Mouse (Mus musculus): ENCODE measurements around the gene Grik3. TPM values are rescaled to one million over a fixed set of nuclear protein-coding genes. Genes with fewer than 3 reads are reported as not detected.

The Grik3 gene
- total and polyA plus RNA-seq, 3 experiments: not detected

GRCm38 (mm10) chr4:125498866-125499265 is 8.4 kb downstream of the Grik3 start:
- Histone ChIP-seq H3K4me3 (replicated peaks in 1 of 3; ENCODE audit: low read depth in 2 of 3, low read length in 2 of 3, poor library complexity in 1 of 3) (no peak overlapping the region), H3K9me3 (replicated peaks; ENCODE audit: low read length) (no peaks in the 10 kb centered on the region), H3K27ac (ENCODE audit: insufficient read depth, low read depth) (no peak overlapping the region), H3K79me2 (replicated peaks; ENCODE audit: control insufficient read depth, extremely low read depth, insufficient read depth, poor library complexity, severe bottlenecking) (no peaks in the 10 kb centered on the region), H3K36me3 (replicated peaks in 1 of 2; ENCODE audit: control insufficient read depth in 1 of 2, insufficient read depth in 1 of 2, low read length in 1 of 2) (no peaks in the 10 kb centered on the region), H3K27me3 (replicated peaks) (peaks cover 51% of the 10 kb centered on the region), H3K4me2 (ENCODE audit: insufficient read depth, low read depth, poor library complexity, severe bottlenecking) (no peak overlapping the region), H3K4me1 (ENCODE audit: control insufficient read depth in 1 of 2, insufficient read depth in 2 of 2) (peaks cover 0 to 11% of the 10 kb centered on the region in 2 experiments; a peak in 2 of 4 replicates), H3K9ac (ENCODE audit: insufficient read depth, low read depth) (no peak overlapping the region)
- DNase-seq (ENCODE audit: extremely low read depth): no peak
- TF ChIP-seq PAX5 (IDR thresholded peaks at IDR 0.05; ENCODE audit: low read length): no peak
- no peak for TF ChIP-seq TBP (conservative IDR thresholded peaks at IDR 0.05; ENCODE audit: low read depth, low read length)
- TF ChIP-seq MAX (IDR thresholded peaks at IDR 0.05; ENCODE audit: low read length): no peak
- TF ChIP-seq MEF2A (IDR thresholded peaks at IDR 0.05; ENCODE audit: borderline replicate concordance, low read depth, low read length): no peak
- no peak for TF ChIP-seq KAT2A (IDR thresholded peaks at IDR 0.05; ENCODE audit: insufficient replicate concordance, low read length)
- TF ChIP-seq JUN (IDR thresholded peaks at IDR 0.05; ENCODE audit: insufficient read depth, low read depth, low read length): no peak
- TF ChIP-seq SIN3A (IDR thresholded peaks at IDR 0.05; ENCODE audit: low read length): no peak
- no peak for TF ChIP-seq RAD21 (IDR thresholded peaks at IDR 0.05; ENCODE audit: low read depth, low read length)
- no peak for TF ChIP-seq GABPA (IDR thresholded peaks at IDR 0.05; ENCODE audit: insufficient replicate concordance, low read depth, low read length)
- dilution Hi-C loops (cut with MboI; ENCODE audit: extremely low pct_ligation_motif_present, extremely low pct_unique_long_range_greater_than_20kb, low sequenced_read_pairs): no loop called here
- in situ Hi-C loops (cut with MboI; ENCODE audit: low pct_ligation_motif_present, low pct_unique_long_range_greater_than_20kb, low sequenced_read_pairs): no loop called here

- no peak overlapping the region for H3K9ac ChIP-seq (ENCODE audit: insufficient read depth, low read depth)
- TF ChIP-seq ETS1 (conservative IDR thresholded peaks at IDR 0.05; ENCODE audit: low read depth, low read length): no peak
- TF ChIP-seq KAT2A (IDR thresholded peaks at IDR 0.05; ENCODE audit: insufficient replicate concordance, low read length): no peak
- peak; percentile 41 for DNase-seq (ENCODE audit: extremely low read depth)
Measured at GRCm38 (mm10) chr4:125502861-125503260, 12.4 kb downstream of the Grik3 start.

GRCm38 (mm10) chr4:125512434-125512833 is 21.9 kb downstream of the Grik3 start:
- Histone ChIP-seq H3K36me3 (replicated peaks in 1 of 2; ENCODE audit: control insufficient read depth in 1 of 2, insufficient read depth in 1 of 2, low read length in 1 of 2) (no peaks in the 10 kb centered on the region), H3K4me2 (ENCODE audit: insufficient read depth, low read depth, poor library complexity, severe bottlenecking) (no peak overlapping the region), H3K79me2 (replicated peaks; ENCODE audit: control insufficient read depth, extremely low read depth, insufficient read depth, poor library complexity, severe bottlenecking) (no peaks in the 10 kb centered on the region), H3K9ac (ENCODE audit: insufficient read depth, low read depth) (no peak overlapping the region), H3K4me1 (ENCODE audit: control insufficient read depth in 1 of 2, insufficient read depth in 2 of 2) (peaks cover 3 to 32% of the 10 kb centered on the region in 2 experiments), H3K27me3 (replicated peaks) (peaks cover 80% of the 10 kb centered on the region), H3K9me3 (replicated peaks; ENCODE audit: low read length) (no peaks in the 10 kb centered on the region), H3K27ac (ENCODE audit: insufficient read depth, low read depth) (no peak overlapping the region), H3K4me3 (replicated peaks in 1 of 3; ENCODE audit: low read depth in 2 of 3, low read length in 2 of 3, poor library complexity in 1 of 3) (no peak overlapping the region)
- in situ Hi-C loops (cut with MboI; ENCODE audit: low pct_ligation_motif_present, low pct_unique_long_range_greater_than_20kb, low sequenced_read_pairs) (no loop called here), dilution Hi-C loops (cut with MboI; ENCODE audit: extremely low pct_ligation_motif_present, extremely low pct_unique_long_range_greater_than_20kb, low sequenced_read_pairs) (no loop called here)
- no peak for DNase-seq (ENCODE audit: extremely low read depth)
- TF ChIP-seq GABPA (IDR thresholded peaks at IDR 0.05; ENCODE audit: insufficient replicate concordance, low read depth, low read length) (no peak), BHLHE40 (IDR thresholded peaks at IDR 0.05; ENCODE audit: low read depth, low read length) (no peak), MAZ (IDR thresholded peaks at IDR 0.05; ENCODE audit: low read depth, low read length) (no peak), JUND (conservative IDR thresholded peaks at IDR 0.05; ENCODE audit: low read depth, low read length) (no peak), POLR2A (IDR thresholded peaks at IDR 0.05; ENCODE audit: low read depth, low read length) (no peak), MXI1 (IDR thresholded peaks at IDR 0.05; ENCODE audit: low read depth, low read length) (no peak), MAFK (IDR thresholded peaks at IDR 0.05; ENCODE audit: insufficient replicate concordance, low read length) (no peak), POLR2AphosphoS2 (IDR thresholded peaks at IDR 0.05; ENCODE audit: low read depth, low read length) (no peak), CHD1 (IDR thresholded peaks at IDR 0.05; ENCODE audit: low read depth, low read length) (no peak), NELFE (IDR thresholded peaks at IDR 0.05; ENCODE audit: low read depth, low read length) (no peak), ETS1 (conservative IDR thresholded peaks at IDR 0.05; ENCODE audit: low read depth, low read length) (no peak), E2F4 (IDR thresholded peaks at IDR 0.05; ENCODE audit: insufficient replicate concordance, low read depth, low read length) (no peak), RCOR1 (conservative IDR thresholded peaks at IDR 0.05; ENCODE audit: low read depth, low read length) (no peak), ZKSCAN1 (IDR thresholded peaks at IDR 0.05; ENCODE audit: borderline replicate concordance, low read depth, low read length) (no peak), CTCF (conservative IDR thresholded peaks at IDR 0.05 in 1 of 2, IDR thresholded peaks at IDR 0.05 in 1 of 2; ENCODE audit: low read depth in 2 of 2, low read length in 2 of 2) (no peak), CHD2 (IDR thresholded peaks at IDR 0.05; ENCODE audit: low read length) (no peak)

More at GRCm38 (mm10) chr4:125502861-125503260, 12.4 kb downstream of the Grik3 start:
- Histone ChIP-seq H3K9me3 (replicated peaks; ENCODE audit: low read length) (no peaks in the 10 kb centered on the region), H3K36me3 (replicated peaks in 1 of 2; ENCODE audit: control insufficient read depth in 1 of 2, insufficient read depth in 1 of 2, low read length in 1 of 2) (no peaks in the 10 kb centered on the region), H3K27ac (ENCODE audit: insufficient read depth, low read depth) (no peak overlapping the region), H3K4me1 (ENCODE audit: control insufficient read depth in 1 of 2, insufficient read depth in 2 of 2) (peaks cover 0 to 7% of the 10 kb centered on the region in 2 experiments; a peak in 2 of 4 replicates), H3K79me2 (replicated peaks; ENCODE audit: control insufficient read depth, extremely low read depth, insufficient read depth, poor library complexity, severe bottlenecking) (no peaks in the 10 kb centered on the region), H3K27me3 (replicated peaks) (peaks cover 57% of the 10 kb centered on the region), H3K4me3 (replicated peaks in 1 of 3; ENCODE audit: low read depth in 2 of 3, low read length in 2 of 3, poor library complexity in 1 of 3) (no peak overlapping the region), H3K4me2 (ENCODE audit: insufficient read depth, low read depth, poor library complexity, severe bottlenecking) (no peak overlapping the region)
- in situ Hi-C loops (cut with MboI; ENCODE audit: low pct_ligation_motif_present, low pct_unique_long_range_greater_than_20kb, low sequenced_read_pairs) (no loop called here), dilution Hi-C loops (cut with MboI; ENCODE audit: extremely low pct_ligation_motif_present, extremely low pct_unique_long_range_greater_than_20kb, low sequenced_read_pairs) (no loop called here)

Measured in CH12.LX (cell line).